Mouse (Mus musculus) G1E-ER4 (cell line): Measurements from ENCODE around the gene Gm42372. TPM values are rescaled to one million over a fixed set of nuclear protein-coding genes. Genes with fewer than 3 reads are reported as not detected.

Experiments
- GATA1 ChIP-seq: IDR thresholded peaks from one replicate; pipeline ENCODE4 v1.8.0; 2012; ENCODE audit warnings: low read length, inconsistent platforms
- polyA plus RNA-seq: library from polyadenylated mRNA; stranded (reverse); fragments of >175 nt; gene quantifications from 2 replicates; pipeline ENCODE4 v1.2.3, GENCODE M21; 2012

Gene Gm42372
- polyA plus RNA-seq, result not detected in 2 replicates

GRCm38 (mm10) chr7:16982859-16983568 is at the start of gene Gm42372:
Gene Gm42372 (plus strand): TSS chr7:16983086.
- TF ChIP-seq GATA1, result no peak

GRCm38 (mm10) chr7:16937312-16937711 is 45.6 kb upstream of the Gm42372 start:
- TF ChIP-seq GATA1, result no peak

GRCm38 (mm10) chr7:16938117-16938791 is 44.6 kb upstream of the Gm42372 start:
- no peak for TF ChIP-seq GATA1

- no peak for TF ChIP-seq GATA1
Observed at GRCm38 (mm10) chr7:16940292-16940691, 42.6 kb upstream of the Gm42372 start.

- TF ChIP-seq GATA1, result no peak
Observed at GRCm38 (mm10) chr7:16942861-16943260, 40.0 kb upstream of the Gm42372 start.

GRCm38 (mm10) chr7:16944061-16944807 is 38.7 kb upstream of the Gm42372 start, which contains the start of gene Pnmal2:
Gene Pnmal2 (plus strand): TSS chr7:16944682.
- no peak for TF ChIP-seq GATA1

- TF ChIP-seq GATA1, result no peak
Observed at GRCm38 (mm10) chr7:16944808-16945315, 38.0 kb upstream of the Gm42372 start.

GRCm38 (mm10) chr7:16945419-16945818 is 37.5 kb upstream of the Gm42372 start:
- TF ChIP-seq GATA1, result no peak

- no peak for TF ChIP-seq GATA1
Observed at GRCm38 (mm10) chr7:16946441-16947348, 36.2 kb upstream of the Gm42372 start.

- no peak for TF ChIP-seq GATA1
Observed at GRCm38 (mm10) chr7:16947349-16947895, 35.5 kb upstream of the Gm42372 start.

GRCm38 (mm10) chr7:16947959-16948361 is 34.9 kb upstream of the Gm42372 start:
- no peak for TF ChIP-seq GATA1

GRCm38 (mm10) chr7:16948923-16949458 is 33.9 kb upstream of the Gm42372 start:
- TF ChIP-seq GATA1, result no peak

- TF ChIP-seq GATA1, result no peak
Observed at GRCm38 (mm10) chr7:16949908-16950841, 32.7 kb upstream of the Gm42372 start.
